Mouse (Mus musculus): ENCODE results near the gene Frat2. TPM values are rescaled to one million over a fixed set of nuclear protein-coding genes. Genes with fewer than 3 reads are reported as not detected.

Frat2 gene
- total RNA-seq (2021) (1 to 10 TPM; 2.7 to 4.9 TPM), polyA plus RNA-seq (2012; rRNA removed) (1.4 and 1.7 TPM in 2 replicates)
- long read RNA-seq, partial matches to known transcripts = 0 of 2 reads
- long read RNA-seq, other reads (novel, unspliced or antisense) = 0 of 2 reads

- peaks cover 4% of the 10 kb centered on the region for H3K4me1 ChIP-seq (ENCODE audit: control insufficient read depth, insufficient read depth, low read length)
- H3K4me3 ChIP-seq = peak within 1 kb of the TSS; percentile 81
- under 1% methylated on average over 72 of the region's 72 CpGs for WGBS
- peak; percentile 92 to 93 for DNase-seq
- H3K36me3 ChIP-seq (ENCODE audit: control insufficient read depth, insufficient read depth, low read length) = no peaks in the 10 kb centered on the region
- H3K79me2 ChIP-seq (replicated peaks; ENCODE audit: control insufficient read depth, insufficient read depth, low read length) = no peaks in the 10 kb centered on the region
- intact Hi-C loops (cut with DNase I) = loop anchor here (1.0 to 5.0 kb wide), 4 partner anchors 19 to 69 kb away; partner anchors contain the start of genes Frat1 and Pgam1
- H3K9ac ChIP-seq (ENCODE audit: low read depth, low read length) = peak within 1 kb of the TSS; percentile 93
- no peak for TF ChIP-seq EP300 (IDR thresholded peaks at IDR 0.05; ENCODE audit: insufficient read depth, low read depth, low read length)
- peak; percentile 53 for TF ChIP-seq POLR2A (IDR thresholded peaks at IDR 0.05; ENCODE audit: insufficient read depth, low read depth, low read length)
- no peak for TF ChIP-seq CTCF (IDR thresholded peaks at IDR 0.05)
- no peaks in the 10 kb centered on the region for H3K27me3 ChIP-seq (ENCODE audit: control insufficient read depth, insufficient read depth, low read length)
- H3K27ac ChIP-seq = peak within 1 kb of the TSS; percentile 99
Measured at GRCm38 (mm10) chr19:41847992-41848851, at the start of gene Frat2. Frat2 (minus strand) TSS chr19:41848132.

GRCm38 (mm10) chr19:41896319-41896711 is 48.4 kb upstream of the Frat2 start:
- 13% methylated on average over 18 of the region's 18 CpGs for WGBS
- Histone ChIP-seq H3K79me2 (replicated peaks; ENCODE audit: control insufficient read depth, insufficient read depth, low read length) (no peaks in the 10 kb centered on the region), H3K9ac (ENCODE audit: low read depth, low read length) (peak overlapping the region; percentile 4; the same call in 1 of the 2 replicates), H3K36me3 (ENCODE audit: control insufficient read depth, insufficient read depth, low read length) (no peaks in the 10 kb centered on the region), H3K4me3 (peak overlapping the region; percentile 69), H3K27me3 (ENCODE audit: control insufficient read depth, insufficient read depth, low read length) (no peaks in the 10 kb centered on the region), H3K27ac (peak overlapping the region; percentile 68), H3K4me1 (ENCODE audit: control insufficient read depth, insufficient read depth, low read length) (0 out of 2 replicates have a peak, but pooled peaks cover 1% of the 10 kb centered on the region)
- TF ChIP-seq EP300 (IDR thresholded peaks at IDR 0.05; ENCODE audit: insufficient read depth, low read depth, low read length) (no peak), CTCF (IDR thresholded peaks at IDR 0.05) (no peak), POLR2A (IDR thresholded peaks at IDR 0.05; ENCODE audit: insufficient read depth, low read depth, low read length) (no peak)
- intact Hi-C loops (cut with DNase I) = loop anchor here (5.0 kb wide), 1 partner anchor 36 kb away; the partner anchor contains the start of genes Exosc1 and Zdhhc16
- no peak for DNase-seq

GRCm38 (mm10) chr19:41895460-41896318 is 47.8 kb upstream of the Frat2 start, which contains the start of gene Rrp12:
Rrp12 (minus strand) TSS chr19:41896173.
- Histone ChIP-seq H3K79me2 (replicated peaks; ENCODE audit: control insufficient read depth, insufficient read depth, low read length) (no peaks in the 10 kb centered on the region), H3K9ac (ENCODE audit: low read depth, low read length) (peak within 1 kb of the TSS; percentile 43), H3K4me3 (peak within 1 kb of the TSS; percentile 69), H3K4me1 (ENCODE audit: control insufficient read depth, insufficient read depth, low read length) (0 out of 2 replicates have a peak, but pooled peaks cover 1% of the 10 kb centered on the region), H3K36me3 (ENCODE audit: control insufficient read depth, insufficient read depth, low read length) (no peaks in the 10 kb centered on the region), H3K27me3 (ENCODE audit: control insufficient read depth, insufficient read depth, low read length) (no peaks in the 10 kb centered on the region), H3K27ac (peak within 1 kb of the TSS; percentile 68)
- WGBS = 1% methylated on average over 46 of the region's 46 CpGs
- intact Hi-C loops (cut with DNase I) = loop anchor here (5.0 kb wide), 1 partner anchor 37 kb away; the partner anchor contains the start of genes Exosc1 and Zdhhc16
- peak; percentile 62 for TF ChIP-seq POLR2A (IDR thresholded peaks at IDR 0.05; ENCODE audit: insufficient read depth, low read depth, low read length)
- no peak for TF ChIP-seq CTCF (IDR thresholded peaks at IDR 0.05)
- 0 out of 2 replicates have a peak, but pooled peaks have one; percentile 28 for TF ChIP-seq EP300 (IDR thresholded peaks at IDR 0.05; ENCODE audit: insufficient read depth, low read depth, low read length)
- DNase-seq = peak; percentile 70 to 83

GRCm38 (mm10) chr19:41894959-41895358 is 47.0 kb upstream of the Frat2 start:
- intact Hi-C loops (cut with DNase I) = loop anchor here (5.0 kb wide), 1 partner anchor 37 kb away; the partner anchor contains the start of genes Exosc1 and Zdhhc16
- H3K4me3 ChIP-seq = peak overlapping the region; percentile 69
- WGBS = 26% methylated on average over 7 of the region's 7 CpGs
- H3K79me2 ChIP-seq (replicated peaks; ENCODE audit: control insufficient read depth, insufficient read depth, low read length) = no peaks in the 10 kb centered on the region
- H3K4me1 ChIP-seq (ENCODE audit: control insufficient read depth, insufficient read depth, low read length) = 0 out of 2 replicates have a peak, but pooled peaks cover 1% of the 10 kb centered on the region
- peak overlapping the region; percentile 68 for H3K27ac ChIP-seq
- no peaks in the 10 kb centered on the region for H3K36me3 ChIP-seq (ENCODE audit: control insufficient read depth, insufficient read depth, low read length)
- DNase-seq = peak; percentile 29 to 30
- TF ChIP-seq POLR2A (IDR thresholded peaks at IDR 0.05; ENCODE audit: insufficient read depth, low read depth, low read length) (no peak), CTCF (IDR thresholded peaks at IDR 0.05) (no peak)
- H3K9ac ChIP-seq (ENCODE audit: low read depth, low read length) = no peak overlapping the region
- H3K27me3 ChIP-seq (ENCODE audit: control insufficient read depth, insufficient read depth, low read length) = no peaks in the 10 kb centered on the region

GRCm38 (mm10) chr19:41888191-41888590 is 40.3 kb upstream of the Frat2 start:
- TF ChIP-seq CTCF (IDR thresholded peaks at IDR 0.05) (no peak), POLR2A (IDR thresholded peaks at IDR 0.05; ENCODE audit: insufficient read depth, low read depth, low read length) (no peak), EP300 (IDR thresholded peaks at IDR 0.05; ENCODE audit: insufficient read depth, low read depth, low read length) (no peak)
- no peak overlapping the region for H3K4me3 ChIP-seq
- DNase-seq = no peak
- intact Hi-C loops (cut with DNase I) = no loop called here
- H3K79me2 ChIP-seq (replicated peaks; ENCODE audit: control insufficient read depth, insufficient read depth, low read length) = no peaks in the 10 kb centered on the region
- no peaks in the 10 kb centered on the region for H3K27me3 ChIP-seq (ENCODE audit: control insufficient read depth, insufficient read depth, low read length)
- no peaks in the 10 kb centered on the region for H3K36me3 ChIP-seq (ENCODE audit: control insufficient read depth, insufficient read depth, low read length)
- H3K9ac ChIP-seq (ENCODE audit: low read depth, low read length) = no peak overlapping the region
- H3K27ac ChIP-seq = no peak overlapping the region
- H3K4me1 ChIP-seq (ENCODE audit: control insufficient read depth, insufficient read depth, low read length) = no peaks in the 10 kb centered on the region
